Comparison of ENCODE assay signal across 12 mouse cellular contexts in genomic region chr13:45751231-45751630, GRCm38 (mm10).
DNase-seq lines count a peak whose midpoint lies in the region; ATAC-seq and TF ChIP-seq lines count a peak whose summit lies in the region.
"Had no signal": no experiment of that assay in that cellular context is flagged by ENCODE, and none has a peak within 500 bp of the region (broad histone marks: within the 10 kb centered on the region; RNA-seq: fewer than 3 reads in every experiment).

No protein-coding gene starts in this region.

- TF ChIP-seq POLR2A in myocyte (IDR thresholded peaks at IDR 0.05; ENCODE audit: insufficient read length, low read depth): no peak

- no peak overlapping the region for H3K4me3 ChIP-seq in layer of hippocampus, adult 2 months
- H3K4me3 ChIP-seq in myocyte: no peak overlapping the region
- H3K4me3 ChIP-seq: heart, embryonic 12.5 days; left cerebral cortex, adult 2 months had no signal

- H3K36me3 ChIP-seq in myocyte (ENCODE audit: control insufficient read depth, insufficient read depth): no peaks in the 10 kb centered on the region

- H3K27ac ChIP-seq in layer of hippocampus, adult 2 months: peak overlapping the region; percentile 32; the same call in 1 of the 2 replicates
- H3K27ac ChIP-seq: left cerebral cortex, adult 2 months had no signal

- DNase-seq in embryo, embryonic 10 days (ENCODE audit: low spot score): peak; percentile 24
- DNase-seq in embryo, embryonic 11 days: no peak
- DNase-seq in layer of hippocampus, adult 2 months (ENCODE audit: low spot score in 2 of 2): no peak
- DNase-seq in layer of hippocampus, postnatal 25 days (ENCODE audit: extremely low spot score in 1 of 2, low spot score in 1 of 2): no peak
- peak; percentile 56 for DNase-seq in adrenal gland, postnatal 25 days
- DNase-seq in spleen, adult 18-20 months: no peak
- DNase-seq: lung, adult 18-20 months had no signal

- H3K4me2 ChIP-seq in myocyte (ENCODE audit: low read depth): peak overlapping the region; percentile 25
- H3K4me2 ChIP-seq: heart, embryonic 12.5 days had no signal

- no peaks in the 10 kb centered on the region for H3K27me3 ChIP-seq in myocyte (ENCODE audit: control insufficient read depth, insufficient read depth, insufficient read length)
- H3K27me3 ChIP-seq: heart, embryonic 12.5 days had no signal

- TF ChIP-seq CTCF in layer of hippocampus, adult 2 months (conservative IDR thresholded peaks at IDR 0.05): no peak

- no peaks in the 10 kb centered on the region for H3K79me2 ChIP-seq in myocyte (ENCODE audit: control insufficient read depth, insufficient read depth)

- no peak for ATAC-seq in megakaryocyte, adult 5-6 weeks (ENCODE audit: poor library complexity, severe bottlenecking)
- ATAC-seq: midbrain, embryonic 16.5 days had no signal

- no peak overlapping the region for H3ac ChIP-seq in myocyte (ENCODE audit: control insufficient read depth, insufficient read length)

TF ChIP-seq in myocyte, 11 proteins besides CTCF, POLR2A, EP300 and RAD21:
- no peak for TF ChIP-seq CEBPB (IDR thresholded peaks at IDR 0.05; ENCODE audit: insufficient read depth, poor library complexity, severe bottlenecking)
- no peak for TF ChIP-seq MYOG (IDR thresholded peaks at IDR 0.05; ENCODE audit: control insufficient read depth in 1 of 3, insufficient read depth in 1 of 3, insufficient read length in 2 of 3, low read depth in 2 of 3)
- no peak for TF ChIP-seq REST (IDR thresholded peaks at IDR 0.05; ENCODE audit: insufficient read depth, insufficient read length)
- TF ChIP-seq SRF (IDR thresholded peaks at IDR 0.05; ENCODE audit: control insufficient read depth, insufficient read length, low read depth): no peak
- TF ChIP-seq POLR2AphosphoS2 (IDR thresholded peaks at IDR 0.05; ENCODE audit: insufficient read length, low read depth): no peak
- no peak for TF ChIP-seq USF1 (IDR thresholded peaks at IDR 0.05; ENCODE audit: low read depth)
- TF ChIP-seq MAX (IDR thresholded peaks at IDR 0.05; ENCODE audit: low read depth): no peak
- no peak for TF ChIP-seq TCF12 (IDR thresholded peaks at IDR 0.05; ENCODE audit: insufficient read depth, poor library complexity, severe bottlenecking)
- TF ChIP-seq TCF3 (IDR thresholded peaks at IDR 0.05; ENCODE audit: insufficient read length, low read depth): no peak
- no peak for TF ChIP-seq E2F4 (IDR thresholded peaks at IDR 0.05; ENCODE audit: insufficient read depth)
- no peak for TF ChIP-seq MYOD1 (IDR thresholded peaks at IDR 0.05; ENCODE audit: control insufficient read depth in 1 of 3, insufficient read length in 2 of 3, low read depth in 2 of 3)

Comparison
In these comparisons a context has a peak if more than half of its experiments do, and no peak if none do; other contexts are left out.
1. DNase-seq: peak in embryo, embryonic 10 days (single experiment) and adrenal gland, postnatal 25 days (single experiment); none in embryo, embryonic 11 days (single experiment), layer of hippocampus, adult 2 months (0 of 2), layer of hippocampus, postnatal 25 days (0 of 2) and spleen, adult 18-20 months (0 of 2).